Mouse (Mus musculus): Measurements from ENCODE around the gene Nkd1.

- TF ChIP-seq CTCF (IDR thresholded peaks at IDR 0.05; ENCODE audit: extremely low read depth, insufficient read depth, insufficient read length, insufficient replicate concordance) = no peak
- no peak for TF ChIP-seq POLR2A (IDR thresholded peaks at IDR 0.05; ENCODE audit: low read depth, low read length)
Observed at GRCm38 (mm10) chr8:88624276-88624675, 103.1 kb downstream of the Nkd1 start.

Data from spleen, adult 2 months (tissue).